Mouse (Mus musculus): ENCODE measurements around the gene Tdrd1.

The Tdrd1 gene

GRCm38 (mm10) chr19:56828305-56828704 is 2.3 kb downstream of the Tdrd1 start:
- no peak for DNase-seq (ENCODE audit: low spot score in 2 of 2)

GRCm38 (mm10) chr19:56829267-56829666 is 3.3 kb downstream of the Tdrd1 start:
- no peak for DNase-seq (ENCODE audit: low spot score in 2 of 2)

- no peak for DNase-seq (ENCODE audit: low spot score in 2 of 2)
These were observed 4.2 kb downstream of the Tdrd1 start for GRCm38 (mm10) chr19:56830163-56830562.

- DNase-seq (ENCODE audit: low spot score in 2 of 2), result no peak
These were observed 9.3 kb downstream of the Tdrd1 start for GRCm38 (mm10) chr19:56835340-56835739.

- no peak for DNase-seq (ENCODE audit: low spot score in 2 of 2)
These were observed 13.1 kb downstream of the Tdrd1 start for GRCm38 (mm10) chr19:56838942-56839706.

GRCm38 (mm10) chr19:56842974-56843373 is 17.0 kb downstream of the Tdrd1 start:
- no peak for DNase-seq (ENCODE audit: low spot score in 2 of 2)

- DNase-seq (ENCODE audit: low spot score in 2 of 2), result no peak
These were observed 26.6 kb downstream of the Tdrd1 start for GRCm38 (mm10) chr19:56852590-56852989.

GRCm38 (mm10) chr19:56856455-56856854 is 30.4 kb downstream of the Tdrd1 start:
- DNase-seq (ENCODE audit: low spot score in 2 of 2), result no peak

GRCm38 (mm10) chr19:56867701-56868100 is 41.7 kb downstream of the Tdrd1 start:
- DNase-seq (ENCODE audit: low spot score in 2 of 2), result no peak

GRCm38 (mm10) chr19:56873816-56874600 is 48.0 kb downstream of the Tdrd1 start, which contains the start of gene Vwa2:
Vwa2 (plus strand) TSS chr19:56874249.
- DNase-seq (ENCODE audit: low spot score in 2 of 2), result no peak

GRCm38 (mm10) chr19:56874601-56875315 is 48.7 kb downstream of the Tdrd1 start:
- no peak for DNase-seq (ENCODE audit: low spot score in 2 of 2)

GRCm38 (mm10) chr19:56877364-56877763 is 51.4 kb downstream of the Tdrd1 start:
- no peak for DNase-seq (ENCODE audit: low spot score in 2 of 2)

GRCm38 (mm10) chr19:56887879-56888278 is 61.9 kb downstream of the Tdrd1 start:
- DNase-seq (ENCODE audit: low spot score in 2 of 2), result no peak

GRCm38 (mm10) chr19:56888654-56889053 is 62.6 kb downstream of the Tdrd1 start:
- no peak for DNase-seq (ENCODE audit: low spot score in 2 of 2)

- no peak for DNase-seq (ENCODE audit: low spot score in 2 of 2)
These were observed 65.4 kb downstream of the Tdrd1 start for GRCm38 (mm10) chr19:56891438-56891837.

- no peak for DNase-seq (ENCODE audit: low spot score in 2 of 2)
These were observed 66.6 kb downstream of the Tdrd1 start for GRCm38 (mm10) chr19:56892586-56892985.

- no peak for DNase-seq (ENCODE audit: low spot score in 2 of 2)
These were observed 67.3 kb downstream of the Tdrd1 start for GRCm38 (mm10) chr19:56893326-56893725.

GRCm38 (mm10) chr19:56897654-56898053 is 71.6 kb downstream of the Tdrd1 start:
- DNase-seq (ENCODE audit: low spot score in 2 of 2), result no peak

- no peak for DNase-seq (ENCODE audit: low spot score in 2 of 2)
These were observed 78.1 kb downstream of the Tdrd1 start for GRCm38 (mm10) chr19:56904095-56904494.

- no peak for DNase-seq (ENCODE audit: low spot score in 2 of 2)
These were observed 79.4 kb downstream of the Tdrd1 start for GRCm38 (mm10) chr19:56905395-56905794.

- no peak for DNase-seq (ENCODE audit: low spot score in 2 of 2)
These were observed 81.8 kb downstream of the Tdrd1 start for GRCm38 (mm10) chr19:56907850-56908249.
